Mouse (Mus musculus): ENCODE data around the gene Araf. TPM values are rescaled to one million over a fixed set of nuclear protein-coding genes. Genes with fewer than 3 reads are reported as not detected.

Gene Araf
- total and polyA plus RNA-seq, 3 experiments: 52.8 to 72.2 (median 60.6) TPM

DNA sequence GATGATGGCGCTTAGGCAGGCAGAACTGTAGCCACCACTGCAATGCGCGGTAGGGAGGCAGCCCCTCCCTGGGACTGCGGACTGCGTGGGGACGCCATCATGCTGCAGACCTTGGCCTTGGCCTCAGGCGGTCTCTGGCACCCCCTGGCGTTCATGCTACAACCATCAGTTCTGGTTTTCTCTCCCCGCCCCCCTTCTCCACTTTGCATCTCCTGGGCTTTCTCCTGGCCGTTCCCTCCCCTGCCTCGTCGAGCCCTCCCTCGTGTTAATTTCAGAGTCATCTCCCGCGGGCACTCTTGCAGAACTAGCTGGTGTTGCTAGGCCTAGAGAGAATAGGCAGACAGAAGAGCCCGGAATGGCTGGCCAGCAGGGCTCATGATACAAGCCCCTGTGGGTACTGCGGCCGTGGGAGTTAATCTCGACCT, 21.6 kb downstream of the Araf start:
- Histone ChIP-seq H3K4me3 (replicated peaks in 1 of 3; ENCODE audit: low read depth in 2 of 3, low read length in 2 of 3, poor library complexity in 1 of 3) (peak overlapping the region; percentile 30 to 48 (median 38)), H3K27ac (ENCODE audit: insufficient read depth, low read depth) (peak overlapping the region; percentile 64), H3K36me3 (replicated peaks in 1 of 2; ENCODE audit: control insufficient read depth in 1 of 2, insufficient read depth in 1 of 2, low read length in 1 of 2) (no peaks in the 10 kb centered on the region), H3K4me1 (ENCODE audit: control insufficient read depth in 1 of 2, insufficient read depth in 2 of 2) (peaks cover 2 to 13% of the 10 kb centered on the region in 2 experiments; a peak in 2 of 4 replicates), H3K27me3 (replicated peaks) (no peaks in the 10 kb centered on the region), H3K4me2 (ENCODE audit: insufficient read depth, low read depth, poor library complexity, severe bottlenecking) (peak overlapping the region; percentile 74), H3K9ac (ENCODE audit: insufficient read depth, low read depth) (peak overlapping the region; percentile 56), H3K9me3 (replicated peaks; ENCODE audit: low read length) (no peaks in the 10 kb centered on the region), H3K79me2 (replicated peaks; ENCODE audit: control insufficient read depth, extremely low read depth, insufficient read depth, poor library complexity, severe bottlenecking) (no peaks in the 10 kb centered on the region)
- TF ChIP-seq ZC3H11A (IDR thresholded peaks at IDR 0.05; ENCODE audit: low read depth, low read length) (peak; percentile 45), NRF1 (IDR thresholded peaks at IDR 0.05; ENCODE audit: low read depth, low read length) (no peak; the same call in none of the 2 replicates), RAD21 (IDR thresholded peaks at IDR 0.05; ENCODE audit: low read depth, low read length) (peak; percentile 88), ZNF384 (IDR thresholded peaks at IDR 0.05; ENCODE audit: low read depth, low read length) (peak; percentile 59; the same call in 1 of the 2 replicates), EP300 (IDR thresholded peaks at IDR 0.05; ENCODE audit: low read length) (0 out of 2 replicates have a peak, but pooled peaks have one; percentile 7), CTCF (conservative IDR thresholded peaks at IDR 0.05 in 1 of 2, IDR thresholded peaks at IDR 0.05 in 1 of 2; ENCODE audit: low read depth in 2 of 2, low read length in 2 of 2) (peak in 1 of 2 experiments; percentile 88; a peak in 2 of 4 replicates), NELFE (IDR thresholded peaks at IDR 0.05; ENCODE audit: low read depth, low read length) (peak; percentile 59), POLR2AphosphoS2 (IDR thresholded peaks at IDR 0.05; ENCODE audit: low read depth, low read length) (no peak), TCF12 (IDR thresholded peaks at IDR 0.05; ENCODE audit: low read depth, low read length) (peak; percentile 58; the same call in 1 of the 2 replicates), PAX5 (IDR thresholded peaks at IDR 0.05; ENCODE audit: low read length) (no peak), MAX (IDR thresholded peaks at IDR 0.05; ENCODE audit: low read length) (peak; percentile 69), HCFC1 (IDR thresholded peaks at IDR 0.05; ENCODE audit: low read depth, low read length) (no peak; the same call in 1 of the 2 replicates), ELF1 (IDR thresholded peaks at IDR 0.05; ENCODE audit: low read depth, low read length) (peak; percentile 41; the same call in 1 of the 2 replicates), MXI1 (IDR thresholded peaks at IDR 0.05; ENCODE audit: low read depth, low read length) (peak; percentile 68), SMC3 (IDR thresholded peaks at IDR 0.05; ENCODE audit: low read depth, low read length) (peak; percentile 91), USF2 (conservative IDR thresholded peaks at IDR 0.05; ENCODE audit: low read depth, low read length) (no peak), POLR2A (IDR thresholded peaks at IDR 0.05; ENCODE audit: low read depth, low read length) (peak; percentile 43; the same call in 1 of the 2 replicates), SIN3A (IDR thresholded peaks at IDR 0.05; ENCODE audit: low read length) (peak; percentile 56; the same call in 1 of the 2 replicates), E2F4 (IDR thresholded peaks at IDR 0.05; ENCODE audit: insufficient replicate concordance, low read depth, low read length) (no peak), MYC (IDR thresholded peaks at IDR 0.05; ENCODE audit: low read depth, low read length) (peak; percentile 84), ZMIZ1 (IDR thresholded peaks at IDR 0.05; ENCODE audit: low read depth, low read length) (0 out of 2 replicates have a peak, but pooled peaks have one; percentile 37), MEF2A (IDR thresholded peaks at IDR 0.05; ENCODE audit: borderline replicate concordance, low read depth, low read length) (peak; percentile 64; the same call in 1 of the 2 replicates), KAT2A (IDR thresholded peaks at IDR 0.05; ENCODE audit: insufficient replicate concordance, low read length) (0 out of 2 replicates have a peak, but pooled peaks have one; percentile 12), CHD2 (IDR thresholded peaks at IDR 0.05; ENCODE audit: low read length) (peak; percentile 73), IRF4 (IDR thresholded peaks at IDR 0.05; ENCODE audit: low read depth, low read length) (peak; percentile 58; the same call in 1 of the 2 replicates), JUND (conservative IDR thresholded peaks at IDR 0.05; ENCODE audit: low read depth, low read length) (no peak), JUN (IDR thresholded peaks at IDR 0.05; ENCODE audit: insufficient read depth, low read depth, low read length) (no peak), CHD1 (IDR thresholded peaks at IDR 0.05; ENCODE audit: low read depth, low read length) (no peak), ETS1 (conservative IDR thresholded peaks at IDR 0.05; ENCODE audit: low read depth, low read length) (peak; percentile 25; the same call in 1 of the 2 replicates), MAZ (IDR thresholded peaks at IDR 0.05; ENCODE audit: low read depth, low read length) (peak; percentile 86)
- peak; percentile 89 for DNase-seq (ENCODE audit: extremely low read depth)
- in situ Hi-C loops (cut with MboI; ENCODE audit: low pct_ligation_motif_present, low pct_unique_long_range_greater_than_20kb, low sequenced_read_pairs): no loop called here
- dilution Hi-C loops (cut with MboI; ENCODE audit: extremely low pct_ligation_motif_present, extremely low pct_unique_long_range_greater_than_20kb, low sequenced_read_pairs): no loop called here

Data from CH12.LX (cell line).